ENCODE assay signal across 18 mouse cellular contexts in the genomic region with DNA sequence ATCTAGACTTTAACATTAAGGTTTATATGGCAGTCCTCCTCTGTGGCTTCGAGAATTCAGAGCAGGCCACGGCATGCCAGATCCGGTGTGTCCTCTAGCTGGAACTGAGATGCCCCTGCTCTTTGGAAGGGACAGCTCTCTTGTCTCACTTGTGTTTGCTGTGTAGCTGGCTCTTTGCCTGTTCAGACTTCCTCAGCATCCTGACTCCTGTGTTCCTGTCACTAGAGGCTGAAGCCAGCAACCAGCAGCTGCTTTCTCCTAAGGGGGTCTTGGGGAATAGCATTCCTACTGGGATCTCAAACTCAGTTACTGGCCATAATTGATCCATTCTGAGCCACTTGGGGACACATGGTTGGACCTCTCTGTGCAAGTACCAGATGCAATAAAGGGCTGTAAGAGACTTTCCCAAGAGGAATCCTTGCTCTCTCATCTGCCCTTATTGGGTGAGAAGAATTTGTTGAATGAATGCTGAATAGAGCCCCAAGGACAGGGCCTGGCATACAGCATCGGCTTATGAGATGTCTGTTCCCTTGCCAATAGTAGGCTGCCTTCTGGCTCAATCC. TPM values are rescaled to one million over a fixed set of nuclear protein-coding genes. Genes with fewer than 3 reads are reported as not detected.
A peak's percentile ranks its signal among the peaks of the same experiment; 100 is the strongest.
DNase-seq lines count a peak whose midpoint lies in the region; ATAC-seq and TF ChIP-seq lines count a peak whose summit lies in the region.
"Had no signal": no experiment of that assay in that cellular context is flagged by ENCODE, and none has a peak within 500 bp of the region (broad histone marks: within the 10 kb centered on the region; RNA-seq: fewer than 3 reads in every experiment).

No protein-coding gene starts in this region.

- peaks cover 7% of the 10 kb centered on the region for H3K4me1 ChIP-seq in heart, embryonic 10.5 days
- no peaks in the 10 kb centered on the region for H3K4me1 ChIP-seq in midbrain, postnatal 0 days (ENCODE audit: insufficient read depth, low read length)
- H3K4me1 ChIP-seq in midbrain, embryonic 14.5 days (ENCODE audit: control insufficient read depth, insufficient read depth, low read length) = 0 out of 2 replicates have a peak, but pooled peaks cover 3% of the 10 kb centered on the region

- no peak for TF ChIP-seq CTCF in midbrain, postnatal 0 days (IDR thresholded peaks at IDR 0.05)
- TF ChIP-seq CTCF in brain, embryonic 14.5 days (IDR thresholded peaks at IDR 0.05; ENCODE audit: borderline replicate concordance, extremely low read depth, insufficient read depth, insufficient read length) = no peak

- no peak overlapping the region for H3K4me2 ChIP-seq in midbrain, postnatal 0 days (ENCODE audit: low read depth, low read length, poor library complexity, severe bottlenecking)
- H3K4me2 ChIP-seq in midbrain, embryonic 14.5 days (ENCODE audit: low read length) = no peak overlapping the region
- H3K4me2 ChIP-seq: heart, embryonic 13.5 days; hindbrain, embryonic 14.5 days had no signal

- H3K9ac ChIP-seq in midbrain, postnatal 0 days (replicated peaks; ENCODE audit: low read length, poor library complexity, severe bottlenecking) = no peak overlapping the region
- H3K9ac ChIP-seq in midbrain, embryonic 14.5 days (replicated peaks; ENCODE audit: low read length) = no peak overlapping the region
- H3K9ac ChIP-seq: heart, embryonic 13.5 days; hindbrain, embryonic 14.5 days had no signal

- ATAC-seq in midbrain, postnatal 0 days (ENCODE audit: low FRiP score) = no peak
- no peak for ATAC-seq in midbrain, embryonic 14.5 days (ENCODE audit: low FRiP score, low TSS enrichment)
- ATAC-seq: forebrain, embryonic 14.5 days; inflammation-experienced regulatory T-cells, adult 6 months; intestine, postnatal 0 days had no signal

- DNase-seq in heart, adult 11 months = peak; percentile 76
- DNase-seq in heart, embryonic 10.5 days (ENCODE audit: low spot score) = no peak
- peak; percentile 13 for DNase-seq in kidney, postnatal 10 days
- no peak for DNase-seq in kidney, postnatal 25 days
- peak; percentile 62 for DNase-seq in midbrain, postnatal 0 days (ENCODE audit: low spot score)
- no peak for DNase-seq in midbrain, embryonic 14.5 days
- DNase-seq in brain, embryonic 14.5 days (ENCODE audit: low read depth) = peak; percentile 3
- no peak for DNase-seq in right cerebral cortex, postnatal 25 days
- DNase-seq: adrenal gland, postnatal 14 days; cerebellum, adult 9-10 months; heart, adult 2 months; heart, postnatal 36 days had no signal

- no peak overlapping the region for H3K27ac ChIP-seq in heart, embryonic 10.5 days
- no peak overlapping the region for H3K27ac ChIP-seq in midbrain, postnatal 0 days (ENCODE audit: low read depth, low read length)
- no peak overlapping the region for H3K27ac ChIP-seq in midbrain, embryonic 14.5 days (replicated peaks; ENCODE audit: low read depth, low read length)
- H3K27ac ChIP-seq: embryonic facial prominence, embryonic 10.5 days; heart, adult 2 months; heart, embryonic 13.5 days; hindbrain, embryonic 14.5 days had no signal

- 81% methylated on average over 4 of the region's 4 CpGs for WGBS in heart, embryonic 10.5 days
- WGBS in midbrain, postnatal 0 days = 69% methylated on average over 4 of the region's 4 CpGs
- 83% methylated on average over 4 of the region's 4 CpGs for WGBS in midbrain, embryonic 14.5 days

- H3K36me3 ChIP-seq in heart, embryonic 10.5 days = no peaks in the 10 kb centered on the region
- no peaks in the 10 kb centered on the region for H3K36me3 ChIP-seq in midbrain, postnatal 0 days (ENCODE audit: insufficient read depth, low read length)
- no peaks in the 10 kb centered on the region for H3K36me3 ChIP-seq in midbrain, embryonic 14.5 days (ENCODE audit: control insufficient read depth, insufficient read depth, low read length)
- H3K36me3 ChIP-seq: embryonic facial prominence, embryonic 10.5 days; heart, embryonic 13.5 days had no signal

- H3K27me3 ChIP-seq in heart, embryonic 10.5 days (ENCODE audit: insufficient read depth, poor library complexity, severe bottlenecking) = no peaks in the 10 kb centered on the region
- H3K27me3 ChIP-seq in midbrain, postnatal 0 days (ENCODE audit: insufficient read depth, low read length) = no peaks in the 10 kb centered on the region
- H3K27me3 ChIP-seq in midbrain, embryonic 14.5 days (ENCODE audit: control insufficient read depth, insufficient read depth, low read length) = no peaks in the 10 kb centered on the region
- H3K27me3 ChIP-seq: heart, embryonic 13.5 days had no signal

- no peak overlapping the region for H3K4me3 ChIP-seq in heart, embryonic 10.5 days
- H3K4me3 ChIP-seq in midbrain, postnatal 0 days (ENCODE audit: low read depth, low read length) = no peak overlapping the region
- no peak overlapping the region for H3K4me3 ChIP-seq in midbrain, embryonic 14.5 days (replicated peaks; ENCODE audit: low read depth, low read length)
- H3K4me3 ChIP-seq: embryonic facial prominence, embryonic 10.5 days; heart, adult 2 months; heart, embryonic 13.5 days had no signal

- H3K9me3 ChIP-seq in heart, embryonic 10.5 days = no peaks in the 10 kb centered on the region
- no peaks in the 10 kb centered on the region for H3K9me3 ChIP-seq in midbrain, postnatal 0 days (ENCODE audit: low read length)
- H3K9me3 ChIP-seq in midbrain, embryonic 14.5 days (ENCODE audit: control insufficient read depth, low read length) = no peaks in the 10 kb centered on the region
- H3K9me3 ChIP-seq: heart, embryonic 13.5 days had no signal

- no peak for TF ChIP-seq POLR2A in brain, embryonic 14.5 days (IDR thresholded peaks at IDR 0.05; ENCODE audit: borderline replicate concordance, extremely low read depth, insufficient read depth, insufficient read length, poor library complexity, severe bottlenecking)

RNA-seq across cellular contexts. Expression of a gene that starts 36.9 kb away (rescaled TPM):
- 50.8 and 60.3 TPM in 2 replicates for polyA plus RNA-seq in heart, embryonic 10.5 days (2016; fragmentation: Nextera tagmentation; extraction: Ambion mirVana)
- 268 and 307 TPM in 2 replicates for total RNA-seq in midbrain, postnatal 0 days (2014; rRNA removed)
- polyA plus RNA-seq in midbrain, postnatal 0 days (2015; fragmentation: Nextera tagmentation; extraction: Ambion mirVana) = 132 and 145 TPM in 2 replicates
- polyA plus RNA-seq in midbrain, embryonic 14.5 days (2014; fragmentation: Nextera tagmentation; extraction: Ambion mirVana) = 93.3 and 102 TPM in 2 replicates
- polyA plus RNA-seq in brain, embryonic 14.5 days (2012; rRNA removed) = 117 and 173 TPM in 2 replicates

RNA-seq across cellular contexts. Expression of a gene that starts 37.3 kb away (rescaled TPM):
- 2.3 TPM in 2 replicates for polyA plus RNA-seq in heart, embryonic 10.5 days (2016; fragmentation: Nextera tagmentation; extraction: Ambion mirVana)
- total RNA-seq in midbrain, postnatal 0 days (2014; rRNA removed) = 3.2 and 3.3 TPM in 2 replicates
- polyA plus RNA-seq in midbrain, postnatal 0 days (2015; fragmentation: Nextera tagmentation; extraction: Ambion mirVana) = 8.9 and 10.0 TPM in 2 replicates
- 6.9 and 7.9 TPM in 2 replicates for polyA plus RNA-seq in midbrain, embryonic 14.5 days (2014; fragmentation: Nextera tagmentation; extraction: Ambion mirVana)
- 3.0 and 4.1 TPM in 2 replicates for polyA plus RNA-seq in brain, embryonic 14.5 days (2012; rRNA removed)

Comparison
In these comparisons a context has a peak if more than half of its experiments do, and no peak if none do; other contexts are left out.
1. DNase-seq: peak in heart, adult 11 months (single experiment), kidney, postnatal 10 days (single experiment), midbrain, postnatal 0 days (single experiment) and brain, embryonic 14.5 days (single experiment); none in heart, embryonic 10.5 days (single experiment), kidney, postnatal 25 days (0 of 2), midbrain, embryonic 14.5 days (single experiment) and right cerebral cortex, postnatal 25 days (single experiment).